Comparison of ENCODE assay signal across 8 mouse cellular contexts in genomic region chr16:35541661-35542420, GRCm38 (mm10). TPM values are rescaled to one million over a fixed set of nuclear protein-coding genes. Genes with fewer than 3 reads are reported as not detected.
DNase-seq lines count a peak whose midpoint lies in the region; ATAC-seq and TF ChIP-seq lines count a peak whose summit lies in the region.

No protein-coding gene starts in this region.

- no peak overlapping the region for H3K4me3 ChIP-seq in lung, adult 2 months (replicated peaks; ENCODE audit: extremely low read depth, low read depth, low read length)
- peak overlapping the region; percentile 94 for H3K4me3 ChIP-seq in forebrain, embryonic 13.5 days
- peak overlapping the region; percentile 64 for H3K4me3 ChIP-seq in kidney, embryonic 16.5 days (ENCODE audit: low read length)
- H3K4me3 ChIP-seq in midbrain, embryonic 13.5 days (replicated peaks), result peak overlapping the region; percentile 76

- WGBS in lung, adult 2 months, result 2% methylated on average over 54 of the region's 54 CpGs
- under 1% methylated on average over 40 of the region's 54 CpGs for WGBS in forebrain, embryonic 13.5 days
- WGBS in kidney, embryonic 16.5 days, result 0% methylated on average over 53 of the region's 54 CpGs
- WGBS in midbrain, embryonic 13.5 days, result under 1% methylated on average over 53 of the region's 54 CpGs

- peak; percentile 59 for ATAC-seq in forebrain, embryonic 13.5 days
- peak; percentile 64 for ATAC-seq in kidney, embryonic 16.5 days (ENCODE audit: low FRiP score, low TSS enrichment)
- ATAC-seq in midbrain, embryonic 13.5 days, result peak; percentile 65

- no peak for TF ChIP-seq POLR2A in lung, adult 2 months (IDR thresholded peaks at IDR 0.05; ENCODE audit: borderline replicate concordance, extremely low read depth, low read depth, low read length)

- DNase-seq in lung, adult 2 months, result peak; percentile 7
- no peak for DNase-seq in lung, postnatal 36 days
- peak; percentile 11 for DNase-seq in cerebellum, adult 8-10 months
- DNase-seq in spleen, adult 12 weeks (ENCODE audit: low spot score), result no peak
- DNase-seq in gastrocnemius, postnatal 36 days, result no peak

- H3K27ac ChIP-seq in forebrain, embryonic 13.5 days, result peak overlapping the region; percentile 89
- no peak overlapping the region for H3K27ac ChIP-seq in kidney, embryonic 16.5 days (ENCODE audit: low read length)
- peak overlapping the region; percentile 84 for H3K27ac ChIP-seq in midbrain, embryonic 13.5 days

- intact Hi-C loops in gastrocnemius, postnatal 36 days (cut with DNase I), result loop anchor here (2.0 to 5.0 kb wide), 2 partner anchors 87 to 275 kb away; no protein-coding TSS in a partner anchor

- H3K4me2 ChIP-seq in forebrain, embryonic 13.5 days, result peak overlapping the region; percentile 81
- H3K4me2 ChIP-seq in kidney, embryonic 16.5 days (replicated peaks; ENCODE audit: low read depth, low read length), result peak overlapping the region; percentile 96
- peak overlapping the region; percentile 70 for H3K4me2 ChIP-seq in midbrain, embryonic 13.5 days (replicated peaks)

- H3K9me3 ChIP-seq in forebrain, embryonic 13.5 days (replicated peaks), result no peaks in the 10 kb centered on the region
- no peaks in the 10 kb centered on the region for H3K9me3 ChIP-seq in kidney, embryonic 16.5 days (ENCODE audit: low read length)
- H3K9me3 ChIP-seq in midbrain, embryonic 13.5 days, result no peaks in the 10 kb centered on the region

- peaks cover 7% of the 10 kb centered on the region for H3K27me3 ChIP-seq in forebrain, embryonic 13.5 days
- peaks cover 28% of the 10 kb centered on the region for H3K27me3 ChIP-seq in kidney, embryonic 16.5 days (ENCODE audit: insufficient read depth, low read length)
- 0 out of 2 replicates have a peak, but pooled peaks cover 7% of the 10 kb centered on the region for H3K27me3 ChIP-seq in midbrain, embryonic 13.5 days

- H3K4me1 ChIP-seq in lung, adult 2 months (ENCODE audit: control insufficient read depth, insufficient read depth, low read length), result peaks cover 4% of the 10 kb centered on the region; the same call in 1 of the 2 replicates
- peaks cover 43% of the 10 kb centered on the region for H3K4me1 ChIP-seq in forebrain, embryonic 13.5 days
- H3K4me1 ChIP-seq in kidney, embryonic 16.5 days (ENCODE audit: insufficient read depth, low read length), result peaks cover 20% of the 10 kb centered on the region
- H3K4me1 ChIP-seq in midbrain, embryonic 13.5 days (replicated peaks), result peaks cover 35% of the 10 kb centered on the region

- peaks cover 25% of the 10 kb centered on the region for H3K36me3 ChIP-seq in forebrain, embryonic 13.5 days (ENCODE audit: poor library complexity, severe bottlenecking)
- H3K36me3 ChIP-seq in kidney, embryonic 16.5 days (ENCODE audit: insufficient read depth, low read length), result no peaks in the 10 kb centered on the region
- peaks cover 7% of the 10 kb centered on the region; the same call in 1 of the 2 replicates for H3K36me3 ChIP-seq in midbrain, embryonic 13.5 days

- peak overlapping the region; percentile 97 for H3K9ac ChIP-seq in forebrain, embryonic 13.5 days
- H3K9ac ChIP-seq in kidney, embryonic 16.5 days (replicated peaks; ENCODE audit: low read length), result peak overlapping the region; percentile 65
- peak overlapping the region; percentile 86 for H3K9ac ChIP-seq in midbrain, embryonic 13.5 days (replicated peaks)

- TF ChIP-seq CTCF in lung, adult 2 months (IDR thresholded peaks at IDR 0.05; ENCODE audit: insufficient read depth, low read length), result no peak

RNA-seq across cellular contexts. Expression of gene Sema5b, which starts 0.9 kb away (rescaled TPM):
- polyA plus RNA-seq in lung, adult 2 months (2012; rRNA removed), result 0.51 and 0.76 TPM in 2 replicates
- polyA plus RNA-seq in forebrain, embryonic 13.5 days (2015; fragmentation: Nextera tagmentation; extraction: Ambion mirVana), result 40.8 and 41.7 TPM in 2 replicates
- polyA plus RNA-seq in kidney, embryonic 16.5 days (2015; fragmentation: Nextera tagmentation; extraction: Ambion mirVana), result 6.4 and 7.3 TPM in 2 replicates
- 36.9 and 43.6 TPM in 2 replicates for polyA plus RNA-seq in midbrain, embryonic 13.5 days (2015; fragmentation: Nextera tagmentation; extraction: Ambion mirVana)
- total RNA-seq in gastrocnemius, postnatal 36 days (2021), result under 1 TPM; 0.44 to 0.56 TPM

RNA-seq across cellular contexts. Expression of gene Pdia5, which starts 51.2 kb away (rescaled TPM):
- 10.5 and 11.3 TPM in 2 replicates for polyA plus RNA-seq in lung, adult 2 months (2012; rRNA removed)
- 10.4 and 11.8 TPM in 2 replicates for polyA plus RNA-seq in forebrain, embryonic 13.5 days (2015; fragmentation: Nextera tagmentation; extraction: Ambion mirVana)
- 52.5 and 62.0 TPM in 2 replicates for polyA plus RNA-seq in kidney, embryonic 16.5 days (2015; fragmentation: Nextera tagmentation; extraction: Ambion mirVana)
- 12.0 and 13.9 TPM in 2 replicates for polyA plus RNA-seq in midbrain, embryonic 13.5 days (2015; fragmentation: Nextera tagmentation; extraction: Ambion mirVana)
- total RNA-seq in gastrocnemius, postnatal 36 days (2021), result 1 to 10 TPM; 1.7 to 1.9 TPM

Comparison
In these comparisons a context has a peak if more than half of its experiments do, and no peak if none do; other contexts are left out.
1. DNase-seq: peak in lung, adult 2 months (single experiment) and cerebellum, adult 8-10 months (single experiment); none in lung, postnatal 36 days (single experiment), spleen, adult 12 weeks (single experiment) and gastrocnemius, postnatal 36 days (0 of 2).
2. Peak in every context shown above with its lines, with median percentiles within 50 percentile points of each other: ATAC-seq, H3K4me2 ChIP-seq and H3K9ac ChIP-seq.